Mouse (Mus musculus): ENCODE data around the gene Gm20388. TPM values are rescaled to one million over a fixed set of nuclear protein-coding genes. Genes with fewer than 3 reads are reported as not detected.

The Gm20388 gene
- total RNA-seq, 1 experiment: 27.0 TPM

- Histone ChIP-seq H3K4me3 (ENCODE audit: insufficient read depth in 1 of 2, low read depth in 1 of 2, low read length in 2 of 2, poor library complexity in 1 of 2, severe bottlenecking in 1 of 2) (no peak overlapping the region), H3K9me3 (ENCODE audit: control insufficient read depth, insufficient read depth, low read depth, low read length) (no peaks in the 10 kb centered on the region), H3K9ac (ENCODE audit: insufficient read depth, low read depth, low read length, poor library complexity, severe bottlenecking) (no peak overlapping the region), H3K36me3 (ENCODE audit: control insufficient read depth, insufficient read depth, low read length, poor library complexity, severe bottlenecking) (no peaks in the 10 kb centered on the region), H3K4me1 (ENCODE audit: control insufficient read depth in 2 of 2, insufficient read depth in 2 of 2, low read length in 2 of 2, poor library complexity in 1 of 2) (no peaks in the 10 kb centered on the region), H3K27ac (ENCODE audit: insufficient read depth, low read depth, low read length, poor library complexity, severe bottlenecking) (no peak overlapping the region)
- in situ Hi-C loops (cut with MboI; ENCODE audit: low sequenced_read_pairs in 2 of 2, unreplicated experiment in 2 of 2): loop anchor here in 1 of 2 experiments (10.0 kb wide), 1 partner anchor 92 kb away; no protein-coding TSS in a partner anchor
- no peak for TF ChIP-seq ZNF384 (IDR thresholded peaks at IDR 0.05; ENCODE audit: low read depth, low read length)
- TF ChIP-seq ZC3H11A (IDR thresholded peaks at IDR 0.05; ENCODE audit: borderline replicate concordance, low read depth, low read length): no peak
- no peak for TF ChIP-seq MAFK (IDR thresholded peaks at IDR 0.05; ENCODE audit: insufficient read depth, low read depth, low read length)
- TF ChIP-seq HCFC1 (IDR thresholded peaks at IDR 0.05; ENCODE audit: borderline replicate concordance, insufficient read depth, low read length): no peak
- TF ChIP-seq CHD2 (IDR thresholded peaks at IDR 0.05; ENCODE audit: low read depth, low read length): no peak
- no peak for DNase-seq (ENCODE audit: low read depth, low spot score)
Measured at GRCm38 (mm10) chr8:121843184-121843733, 1932.6 kb downstream of the Gm20388 start.

- H3K27ac ChIP-seq (ENCODE audit: insufficient read depth, low read depth, low read length, poor library complexity, severe bottlenecking): no peak overlapping the region
- TF ChIP-seq HCFC1 (IDR thresholded peaks at IDR 0.05; ENCODE audit: borderline replicate concordance, insufficient read depth, low read length) (no peak), CHD2 (IDR thresholded peaks at IDR 0.05; ENCODE audit: low read depth, low read length) (no peak), MAFK (IDR thresholded peaks at IDR 0.05; ENCODE audit: insufficient read depth, low read depth, low read length) (no peak), ZNF384 (IDR thresholded peaks at IDR 0.05; ENCODE audit: low read depth, low read length) (no peak), ZC3H11A (IDR thresholded peaks at IDR 0.05; ENCODE audit: borderline replicate concordance, low read depth, low read length) (no peak)
- H3K4me3 ChIP-seq (ENCODE audit: insufficient read depth in 1 of 2, low read depth in 1 of 2, low read length in 2 of 2, poor library complexity in 1 of 2, severe bottlenecking in 1 of 2): no peak overlapping the region
- H3K4me1 ChIP-seq (ENCODE audit: control insufficient read depth in 2 of 2, insufficient read depth in 2 of 2, low read length in 2 of 2, poor library complexity in 1 of 2): peaks cover 0 to under 1% of the 10 kb centered on the region in 2 experiments; a peak in 1 of 4 replicates
- in situ Hi-C loops (cut with MboI; ENCODE audit: low sequenced_read_pairs in 2 of 2, unreplicated experiment in 2 of 2): loop anchor here in 1 of 2 experiments (10.0 kb wide), 1 partner anchor 90 kb away; no protein-coding TSS in a partner anchor
- H3K9me3 ChIP-seq (ENCODE audit: control insufficient read depth, insufficient read depth, low read depth, low read length): no peaks in the 10 kb centered on the region
- H3K9ac ChIP-seq (ENCODE audit: insufficient read depth, low read depth, low read length, poor library complexity, severe bottlenecking): no peak overlapping the region
- DNase-seq (ENCODE audit: low read depth, low spot score): no peak
- no peaks in the 10 kb centered on the region for H3K36me3 ChIP-seq (ENCODE audit: control insufficient read depth, insufficient read depth, low read length, poor library complexity, severe bottlenecking)
Measured at GRCm38 (mm10) chr8:121844765-121845164, 1934.1 kb downstream of the Gm20388 start.

DNA sequence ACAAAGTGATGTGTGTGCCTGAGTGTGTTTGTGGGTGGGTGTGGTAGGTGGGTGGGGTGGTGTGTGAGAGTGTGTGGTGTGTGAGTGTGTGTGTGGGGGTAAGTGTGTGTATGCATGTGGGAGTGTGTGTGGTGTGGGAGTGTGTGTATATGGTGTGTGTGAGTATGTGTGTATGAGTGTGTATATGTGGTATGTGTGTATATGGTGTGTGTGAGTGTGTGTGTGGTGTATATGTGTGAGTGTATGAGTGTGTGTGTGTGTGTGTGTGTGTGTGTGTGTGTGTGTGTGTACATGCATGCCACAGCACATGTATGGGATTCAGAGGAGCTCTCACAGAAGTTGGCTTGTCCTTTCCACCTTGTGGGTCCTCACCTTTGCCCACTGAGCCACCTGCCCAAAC lies 1936.2 kb downstream of the Gm20388 start:
- H3K4me1 ChIP-seq (ENCODE audit: control insufficient read depth in 2 of 2, insufficient read depth in 2 of 2, low read length in 2 of 2, poor library complexity in 1 of 2): peaks cover 5 to 6% of the 10 kb centered on the region in 2 experiments; a peak in 3 of 4 replicates
- no peaks in the 10 kb centered on the region for H3K36me3 ChIP-seq (ENCODE audit: control insufficient read depth, insufficient read depth, low read length, poor library complexity, severe bottlenecking)
- no peak overlapping the region for H3K27ac ChIP-seq (ENCODE audit: insufficient read depth, low read depth, low read length, poor library complexity, severe bottlenecking)
- DNase-seq (ENCODE audit: low read depth, low spot score): no peak
- no peak overlapping the region for H3K9ac ChIP-seq (ENCODE audit: insufficient read depth, low read depth, low read length, poor library complexity, severe bottlenecking)
- no peak overlapping the region for H3K4me3 ChIP-seq (ENCODE audit: insufficient read depth in 1 of 2, low read depth in 1 of 2, low read length in 2 of 2, poor library complexity in 1 of 2, severe bottlenecking in 1 of 2)
- no peaks in the 10 kb centered on the region for H3K9me3 ChIP-seq (ENCODE audit: control insufficient read depth, insufficient read depth, low read depth, low read length)
- in situ Hi-C loops (cut with MboI; ENCODE audit: low sequenced_read_pairs in 2 of 2, unreplicated experiment in 2 of 2): loop anchor here in 1 of 2 experiments (10.0 kb wide), 1 partner anchor 88 kb away; no protein-coding TSS in a partner anchor
- TF ChIP-seq HCFC1 (IDR thresholded peaks at IDR 0.05; ENCODE audit: borderline replicate concordance, insufficient read depth, low read length): no peak
- TF ChIP-seq ZC3H11A (IDR thresholded peaks at IDR 0.05; ENCODE audit: borderline replicate concordance, low read depth, low read length): no peak
- TF ChIP-seq ZNF384 (IDR thresholded peaks at IDR 0.05; ENCODE audit: low read depth, low read length): no peak
- TF ChIP-seq MAFK (IDR thresholded peaks at IDR 0.05; ENCODE audit: insufficient read depth, low read depth, low read length): no peak
- no peak for TF ChIP-seq CHD2 (IDR thresholded peaks at IDR 0.05; ENCODE audit: low read depth, low read length)

GRCm38 (mm10) chr8:121847261-121847822 lies 1936.7 kb downstream of the Gm20388 start:
- DNase-seq (ENCODE audit: low read depth, low spot score): no peak
- Histone ChIP-seq H3K9me3 (ENCODE audit: control insufficient read depth, insufficient read depth, low read depth, low read length) (no peaks in the 10 kb centered on the region), H3K36me3 (ENCODE audit: control insufficient read depth, insufficient read depth, low read length, poor library complexity, severe bottlenecking) (no peaks in the 10 kb centered on the region), H3K4me1 (ENCODE audit: control insufficient read depth in 2 of 2, insufficient read depth in 2 of 2, low read length in 2 of 2, poor library complexity in 1 of 2) (peaks cover 6 to 10% of the 10 kb centered on the region in 2 experiments; a peak in 3 of 4 replicates), H3K9ac (ENCODE audit: insufficient read depth, low read depth, low read length, poor library complexity, severe bottlenecking) (no peak overlapping the region), H3K27ac (ENCODE audit: insufficient read depth, low read depth, low read length, poor library complexity, severe bottlenecking) (no peak overlapping the region), H3K4me3 (ENCODE audit: insufficient read depth in 1 of 2, low read depth in 1 of 2, low read length in 2 of 2, poor library complexity in 1 of 2, severe bottlenecking in 1 of 2) (no peak overlapping the region)
- in situ Hi-C loops (cut with MboI; ENCODE audit: low sequenced_read_pairs in 2 of 2, unreplicated experiment in 2 of 2): loop anchor here in 1 of 2 experiments (10.0 kb wide), 1 partner anchor 87 kb away; no protein-coding TSS in a partner anchor
- TF ChIP-seq ZC3H11A (IDR thresholded peaks at IDR 0.05; ENCODE audit: borderline replicate concordance, low read depth, low read length) (no peak), MAFK (IDR thresholded peaks at IDR 0.05; ENCODE audit: insufficient read depth, low read depth, low read length) (no peak), ZNF384 (IDR thresholded peaks at IDR 0.05; ENCODE audit: low read depth, low read length) (no peak), HCFC1 (IDR thresholded peaks at IDR 0.05; ENCODE audit: borderline replicate concordance, insufficient read depth, low read length) (no peak), CHD2 (IDR thresholded peaks at IDR 0.05; ENCODE audit: low read depth, low read length) (no peak)
